Mouse (Mus musculus): Measurements from ENCODE around the gene Stag1. TPM values are rescaled to one million over a fixed set of nuclear protein-coding genes. Genes with fewer than 3 reads are reported as not detected.

Gene Stag1
- polyA plus RNA-seq, 1 experiment = 26.7 TPM

DNA sequence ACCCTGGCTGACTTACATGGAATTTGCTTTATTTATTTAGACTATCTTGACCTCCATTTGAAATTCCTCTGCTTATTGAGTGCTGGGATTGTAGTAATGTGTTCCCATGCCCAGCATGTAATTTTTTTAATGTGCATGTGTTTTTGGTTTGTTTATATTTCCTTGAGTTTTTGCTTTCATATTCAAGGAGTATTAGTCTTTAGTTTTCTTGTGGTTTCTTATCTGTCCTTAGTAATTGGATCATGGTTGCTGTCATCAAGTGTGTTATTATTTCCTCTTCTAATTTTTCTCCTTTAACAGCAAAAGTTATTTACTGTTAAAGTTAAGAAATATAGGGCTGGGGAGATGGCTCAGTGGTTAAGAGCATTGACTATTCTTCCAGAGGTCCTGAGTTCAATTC is 63.0 kb downstream of the Stag1 start:
- H3K27ac ChIP-seq (ENCODE audit: insufficient read depth, low read length) = no peak overlapping the region
- H3K4me1 ChIP-seq (ENCODE audit: control insufficient read depth, insufficient read depth, low read length) = no peaks in the 10 kb centered on the region; the same call in 1 of the 2 replicates
- TF ChIP-seq POLR2A (IDR thresholded peaks at IDR 0.05; ENCODE audit: extremely low read depth, insufficient read depth, low read length) (no peak), CTCF (IDR thresholded peaks at IDR 0.05; ENCODE audit: extremely low read depth, insufficient read depth, low read length) (no peak)
- H3K4me3 ChIP-seq (ENCODE audit: insufficient read depth, low read length) = no peak overlapping the region

- H3K4me3 ChIP-seq (ENCODE audit: insufficient read depth, low read length) = no peak overlapping the region
- no peak for TF ChIP-seq POLR2A (IDR thresholded peaks at IDR 0.05; ENCODE audit: extremely low read depth, insufficient read depth, low read length)
- no peak for TF ChIP-seq CTCF (IDR thresholded peaks at IDR 0.05; ENCODE audit: extremely low read depth, insufficient read depth, low read length)
- H3K4me1 ChIP-seq (ENCODE audit: control insufficient read depth, insufficient read depth, low read length) = no peaks in the 10 kb centered on the region
- no peak overlapping the region for H3K27ac ChIP-seq (ENCODE audit: insufficient read depth, low read length)
These were observed 66.0 kb downstream of the Stag1 start for GRCm38 (mm10) chr9:100663473-100664134.

DNA sequence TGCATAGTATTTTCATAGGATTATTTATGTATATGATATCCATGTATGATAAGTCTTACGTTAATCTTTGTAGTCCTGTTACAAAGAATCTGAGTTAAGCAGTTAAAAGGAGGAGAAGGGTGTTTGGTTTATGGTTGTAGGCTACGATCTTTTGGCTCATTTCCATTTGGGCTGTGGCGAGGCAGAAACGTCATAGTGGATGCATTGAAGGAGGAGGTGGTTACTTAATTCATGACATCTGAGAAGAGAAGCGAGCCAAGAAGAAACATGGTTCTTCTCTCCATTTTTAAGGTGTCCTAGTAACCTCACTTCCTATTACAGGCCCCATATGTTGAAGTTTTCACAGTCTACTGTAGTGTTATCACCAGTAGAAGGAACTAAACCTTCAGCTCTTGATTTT is 72.6 kb downstream of the Stag1 start:
- TF ChIP-seq POLR2A (IDR thresholded peaks at IDR 0.05; ENCODE audit: extremely low read depth, insufficient read depth, low read length) (no peak), CTCF (IDR thresholded peaks at IDR 0.05; ENCODE audit: extremely low read depth, insufficient read depth, low read length) (no peak)
- H3K4me1 ChIP-seq (ENCODE audit: control insufficient read depth, insufficient read depth, low read length) = no peaks in the 10 kb centered on the region
- H3K27ac ChIP-seq (ENCODE audit: insufficient read depth, low read length) = no peak overlapping the region
- H3K4me3 ChIP-seq (ENCODE audit: insufficient read depth, low read length) = no peak overlapping the region

DNA sequence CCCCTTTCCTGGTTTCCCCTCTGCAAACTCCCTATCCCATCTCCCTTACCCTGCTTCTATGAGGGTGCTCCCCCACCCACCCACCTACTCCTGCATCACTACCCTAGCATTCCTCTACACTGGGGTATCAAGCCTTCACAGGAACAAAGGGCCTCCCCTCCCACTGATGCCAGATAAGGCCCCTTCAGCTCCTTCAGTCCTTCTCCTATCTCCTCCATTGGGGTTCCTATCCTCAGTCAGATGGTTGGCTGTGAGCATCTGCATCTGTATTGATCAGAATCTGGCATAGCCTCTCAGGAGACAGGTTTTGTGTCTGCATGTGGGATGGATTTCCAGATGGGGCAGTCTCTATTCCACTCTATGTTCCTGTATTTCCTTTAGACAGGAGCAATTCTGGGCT is 81.4 kb downstream of the Stag1 start:
- no peak overlapping the region for H3K27ac ChIP-seq (ENCODE audit: insufficient read depth, low read length)
- no peaks in the 10 kb centered on the region for H3K4me1 ChIP-seq (ENCODE audit: control insufficient read depth, insufficient read depth, low read length)
- no peak overlapping the region for H3K4me3 ChIP-seq (ENCODE audit: insufficient read depth, low read length)
- TF ChIP-seq POLR2A (IDR thresholded peaks at IDR 0.05; ENCODE audit: extremely low read depth, insufficient read depth, low read length) = no peak
- no peak for TF ChIP-seq CTCF (IDR thresholded peaks at IDR 0.05; ENCODE audit: extremely low read depth, insufficient read depth, low read length)

GRCm38 (mm10) chr9:100682285-100682684 is 84.7 kb downstream of the Stag1 start:
- Histone ChIP-seq H3K4me1 (ENCODE audit: control insufficient read depth, insufficient read depth, low read length) (peaks cover 3% of the 10 kb centered on the region; the same call in 1 of the 2 replicates), H3K27ac (ENCODE audit: insufficient read depth, low read length) (no peak overlapping the region), H3K4me3 (ENCODE audit: insufficient read depth, low read length) (no peak overlapping the region)
- TF ChIP-seq POLR2A (IDR thresholded peaks at IDR 0.05; ENCODE audit: extremely low read depth, insufficient read depth, low read length) (no peak), CTCF (IDR thresholded peaks at IDR 0.05; ENCODE audit: extremely low read depth, insufficient read depth, low read length) (no peak)

- no peak overlapping the region for H3K4me3 ChIP-seq (ENCODE audit: insufficient read depth, low read length)
- peaks cover 3% of the 10 kb centered on the region; the same call in 1 of the 2 replicates for H3K4me1 ChIP-seq (ENCODE audit: control insufficient read depth, insufficient read depth, low read length)
- TF ChIP-seq CTCF (IDR thresholded peaks at IDR 0.05; ENCODE audit: extremely low read depth, insufficient read depth, low read length) (no peak), POLR2A (IDR thresholded peaks at IDR 0.05; ENCODE audit: extremely low read depth, insufficient read depth, low read length) (no peak)
- H3K27ac ChIP-seq (ENCODE audit: insufficient read depth, low read length) = no peak overlapping the region
These were observed 88.3 kb downstream of the Stag1 start for GRCm38 (mm10) chr9:100685769-100686487.

DNA sequence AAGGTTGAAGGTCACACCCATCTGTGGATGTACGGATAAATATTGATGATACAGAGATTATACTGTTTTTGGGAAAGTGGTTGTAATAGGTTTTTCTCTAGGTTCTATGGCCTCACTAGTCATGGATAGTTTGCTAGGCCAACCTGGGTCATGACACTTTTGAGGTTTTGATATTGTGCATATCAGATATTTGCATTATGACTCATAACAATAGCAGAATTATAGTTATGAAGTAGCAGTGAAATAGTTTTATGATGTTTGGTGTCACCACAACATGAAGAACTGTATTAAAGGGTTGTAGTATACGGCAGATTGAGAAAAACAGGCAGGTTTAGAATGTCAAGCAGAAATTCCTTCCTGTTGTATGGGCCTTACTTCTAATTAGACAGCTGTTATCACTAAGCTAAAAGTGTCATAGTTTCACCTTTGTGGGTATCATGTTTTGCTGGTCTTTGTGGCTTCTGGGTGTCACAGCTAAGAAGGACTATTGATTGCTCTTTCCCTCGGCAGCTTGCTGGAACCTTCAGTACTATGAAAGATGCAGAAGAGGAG is 92.2 kb downstream of the Stag1 start:
- H3K4me3 ChIP-seq (ENCODE audit: insufficient read depth, low read length) = no peak overlapping the region
- no peak overlapping the region for H3K27ac ChIP-seq (ENCODE audit: insufficient read depth, low read length)
- TF ChIP-seq CTCF (IDR thresholded peaks at IDR 0.05; ENCODE audit: extremely low read depth, insufficient read depth, low read length) = no peak
- no peak for TF ChIP-seq POLR2A (IDR thresholded peaks at IDR 0.05; ENCODE audit: extremely low read depth, insufficient read depth, low read length)
- H3K4me1 ChIP-seq (ENCODE audit: control insufficient read depth, insufficient read depth, low read length) = peaks cover 3% of the 10 kb centered on the region; the same call in 1 of the 2 replicates

GRCm38 (mm10) chr9:100692239-100692638 is 94.6 kb downstream of the Stag1 start:
- Histone ChIP-seq H3K27ac (ENCODE audit: insufficient read depth, low read length) (no peak overlapping the region), H3K4me1 (ENCODE audit: control insufficient read depth, insufficient read depth, low read length) (no peaks in the 10 kb centered on the region), H3K4me3 (ENCODE audit: insufficient read depth, low read length) (no peak overlapping the region)
- TF ChIP-seq CTCF (IDR thresholded peaks at IDR 0.05; ENCODE audit: extremely low read depth, insufficient read depth, low read length) (no peak), POLR2A (IDR thresholded peaks at IDR 0.05; ENCODE audit: extremely low read depth, insufficient read depth, low read length) (no peak)

- Histone ChIP-seq H3K4me3 (ENCODE audit: insufficient read depth, low read length) (no peak overlapping the region), H3K4me1 (ENCODE audit: control insufficient read depth, insufficient read depth, low read length) (no peaks in the 10 kb centered on the region), H3K27ac (ENCODE audit: insufficient read depth, low read length) (no peak overlapping the region)
- TF ChIP-seq CTCF (IDR thresholded peaks at IDR 0.05; ENCODE audit: extremely low read depth, insufficient read depth, low read length) = no peak
- TF ChIP-seq POLR2A (IDR thresholded peaks at IDR 0.05; ENCODE audit: extremely low read depth, insufficient read depth, low read length) = no peak
These were observed 98.9 kb downstream of the Stag1 start for GRCm38 (mm10) chr9:100696537-100696936.
